Comparison of ENCODE assay signal across 40 mouse cellular contexts in genomic region chr6:85441142-85441541, GRCm38 (mm10). TPM values are rescaled to one million over a fixed set of nuclear protein-coding genes. Genes with fewer than 3 reads are reported as not detected.
"Had no signal": no experiment of that assay in that cellular context is flagged by ENCODE, and none has a peak within 500 bp of the region (broad histone marks: within the 10 kb centered on the region; RNA-seq: fewer than 3 reads in every experiment).

No protein-coding gene starts in this region.

- H3K9me3 ChIP-seq: heart, embryonic 10.5 days; heart, embryonic 12.5 days; hindbrain, embryonic 13.5 days; hindbrain, embryonic 15.5 days; kidney, embryonic 15.5 days; limb, embryonic 13.5 days; liver, embryonic 13.5 days; liver, embryonic 15.5 days had no signal

- DNase-seq: gastrocnemius, postnatal 14 days; gastrocnemius, postnatal 36 days; heart, adult 18-20 months; heart, postnatal 10 days; heart, postnatal 36 days; kidney, adult 11 months; kidney, adult 2 months; kidney, adult 9 months; kidney, postnatal 14 days; kidney, postnatal 36 days; liver; liver, embryonic 13.5 days had no signal

- H3K4me3 ChIP-seq: heart, embryonic 10.5 days; heart, embryonic 12.5 days; hindbrain, embryonic 13.5 days; hindbrain, embryonic 15.5 days; kidney, embryonic 15.5 days; left cerebral cortex, adult 2 months; limb, embryonic 13.5 days; liver, embryonic 13.5 days; liver, embryonic 15.5 days had no signal

- H3K4me1 ChIP-seq: hindbrain, embryonic 13.5 days; hindbrain, embryonic 15.5 days; limb, embryonic 13.5 days; liver, embryonic 13.5 days; liver, embryonic 15.5 days had no signal

- H3K27me3 ChIP-seq: heart, embryonic 12.5 days; hindbrain, embryonic 13.5 days; hindbrain, embryonic 15.5 days; kidney, embryonic 15.5 days; limb, embryonic 13.5 days; liver, embryonic 13.5 days; liver, embryonic 15.5 days had no signal

- H3K4me2 ChIP-seq: heart, embryonic 12.5 days; hindbrain, embryonic 13.5 days; hindbrain, embryonic 15.5 days; kidney, embryonic 15.5 days; limb, embryonic 13.5 days; liver, embryonic 11.5 days; liver, embryonic 13.5 days; liver, embryonic 15.5 days had no signal

- ATAC-seq: hindbrain, postnatal 0 days; intestine, embryonic 16.5 days had no signal

- H3K27ac ChIP-seq: heart, embryonic 10.5 days; hindbrain, embryonic 13.5 days; hindbrain, embryonic 15.5 days; hindbrain, postnatal 0 days; kidney, embryonic 15.5 days; kidney, postnatal 0 days; left cerebral cortex, adult 2 months; limb, embryonic 13.5 days; liver, embryonic 13.5 days; liver, embryonic 15.5 days had no signal

- H3K9ac ChIP-seq: heart, embryonic 12.5 days; hindbrain, embryonic 13.5 days; hindbrain, embryonic 15.5 days; kidney, embryonic 15.5 days; limb, embryonic 13.5 days; liver, embryonic 13.5 days; liver, embryonic 15.5 days had no signal

RNA-seq across cellular contexts. Expression of gene Noto, which starts 17.5 kb away (rescaled TPM):
- total RNA-seq: gastrocnemius, adult 18-20 months; gastrocnemius, adult 8-10 months; gastrocnemius, postnatal 14 days; gastrocnemius, postnatal 36 days; granulocyte monocyte progenitor cell, adult 5-6 weeks; heart, adult 18-20 months; heart, adult 8-10 months; heart, postnatal 10 days; heart, postnatal 36 days; hematopoietic stem cell, adult 5-6 weeks; hindbrain, postnatal 0 days; layer of hippocampus, adult 18-20 months; layer of hippocampus, postnatal 10 days; layer of hippocampus, postnatal 25 days; left cerebral cortex, adult 2 months; left cerebral cortex, postnatal 14 days; left cerebral cortex, postnatal 36 days had no signal
- polyA plus RNA-seq: heart, embryonic 10.5 days; heart, embryonic 12.5 days; heart, embryonic 14.5 days; heart, embryonic 16.5 days; hindbrain, embryonic 11.5 days; hindbrain, embryonic 13.5 days; hindbrain, embryonic 15.5 days; hindbrain, postnatal 0 days; intestine, embryonic 14.5 days; intestine, embryonic 16.5 days; kidney, adult 2 months; kidney, embryonic 15.5 days; kidney, postnatal 0 days; large intestine, adult 2 months; limb, embryonic 11.5 days; limb, embryonic 13.5 days; liver, embryonic 11.5 days; liver, embryonic 13.5 days; liver, embryonic 15.5 days had no signal
